Mouse (Mus musculus) brain, embryonic 14.5 days (tissue): ENCODE measurements around the gene Mob1b.

ENCODE experiments used
- CTCF ChIP-seq: fragments of 200-500 bp; IDR thresholded peaks from 2 replicates; pipeline ENCODE4 v1.5.1; 2012; ENCODE audit warnings: inconsistent platforms, mild to moderate bottlenecking, moderate library complexity, borderline replicate concordance; ENCODE audit not compliant: insufficient read depth, insufficient read length; ENCODE audit errors: extremely low read depth
- POLR2A ChIP-seq: fragments of 200-500 bp; IDR thresholded peaks from 2 replicates; pipeline ENCODE4 v1.6.1; 2012; ENCODE audit warnings: mild to moderate bottlenecking, inconsistent platforms, borderline replicate concordance; ENCODE audit not compliant: poor library complexity, insufficient read depth, insufficient read length, severe bottlenecking; ENCODE audit errors: extremely low read depth

GRCm38 (mm10) chr5:88766863-88767262, 46.2 kb downstream of the Mob1b start:
- TF ChIP-seq CTCF (no peak), POLR2A (no peak)
